Mouse (Mus musculus) erythroblast, adult 5-6 weeks (primary cell): ENCODE data around the gene Socs2. TPM values are rescaled to one million over a fixed set of nuclear protein-coding genes. Genes with fewer than 3 reads are reported as not detected.

Experiments
- ATAC-seq: replicated peaks from 2 replicates; pipeline ENCODE4 v1.8.0; 2016; ENCODE audit warnings: moderate number of reproducible peaks, mild to moderate bottlenecking, moderate TSS enrichment, inconsistent platforms; ENCODE audit not compliant: poor library complexity, low FRiP score, severe bottlenecking
- total RNA-seq, 2 experiments: library from RNA; stranded (forward) in 1 of 2; stranded (reverse) in 1 of 2; fragments of 150-400 nt in 1 of 2; fragments of 200-764, 138-1000 nt in 1 of 2; gene quantifications; 2 replicates each; pipeline versions ENCODE4 v1.2.3 to v1.2.4; 2015 to 2017; ENCODE audit warnings: low replicate concordance in 2 of 2

Socs2 gene
- not detected in 2 replicates for total RNA-seq (2015; ENCODE audit: low replicate concordance)
- not detected in 2 replicates for total RNA-seq (2017; ENCODE audit: low replicate concordance)

- no peak for ATAC-seq
Observed at GRCm38 (mm10) chr10:95416685-95417495, at the start of gene Socs2. Gene Socs2 (minus strand): TSS chr10:95417180.

- ATAC-seq: no peak
Observed at GRCm38 (mm10) chr10:95465485-95465896, 48.5 kb upstream of the Socs2 start.

DNA sequence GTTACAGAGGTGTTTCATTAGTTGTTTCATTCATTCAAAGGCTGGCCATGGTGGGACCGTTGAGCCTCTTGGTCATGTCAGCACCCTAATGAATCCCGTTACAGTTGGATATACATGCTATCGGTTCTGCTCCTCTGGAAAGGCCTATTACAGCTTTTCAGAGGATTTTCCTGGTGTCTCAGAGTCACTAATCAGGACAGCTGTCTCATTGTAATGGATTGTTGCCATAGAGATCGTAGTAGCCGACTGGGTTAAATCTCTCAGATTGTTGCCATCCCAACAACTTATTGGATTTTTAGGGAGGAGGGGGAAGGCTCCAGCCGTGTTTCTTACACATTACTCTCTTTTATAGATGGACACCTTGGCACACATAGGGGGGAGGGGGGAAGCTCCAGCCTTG, 47.5 kb upstream of the Socs2 start:
- no peak for ATAC-seq

DNA sequence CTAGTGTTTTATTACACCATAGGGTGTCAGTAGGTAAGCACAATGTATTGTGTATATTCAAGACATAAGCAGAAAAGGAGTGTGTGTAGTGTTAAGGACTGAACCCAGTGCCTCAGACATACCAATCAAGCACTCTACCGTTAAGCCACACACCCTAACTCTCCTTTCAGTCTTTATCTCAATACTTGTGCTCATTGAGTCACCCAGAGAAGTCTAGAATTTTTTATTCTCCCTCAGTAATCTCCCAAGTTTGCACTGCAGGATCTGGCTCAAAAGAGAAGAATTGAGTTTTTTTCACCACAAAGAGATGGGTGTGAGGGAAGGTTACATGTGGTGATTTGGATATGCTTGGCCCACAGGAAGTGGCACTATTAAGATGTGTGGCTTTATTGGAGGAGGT, 45.3 kb upstream of the Socs2 start:
- ATAC-seq: no peak

GRCm38 (mm10) chr10:95461053-95461553, 44.1 kb upstream of the Socs2 start:
- no peak for ATAC-seq

DNA sequence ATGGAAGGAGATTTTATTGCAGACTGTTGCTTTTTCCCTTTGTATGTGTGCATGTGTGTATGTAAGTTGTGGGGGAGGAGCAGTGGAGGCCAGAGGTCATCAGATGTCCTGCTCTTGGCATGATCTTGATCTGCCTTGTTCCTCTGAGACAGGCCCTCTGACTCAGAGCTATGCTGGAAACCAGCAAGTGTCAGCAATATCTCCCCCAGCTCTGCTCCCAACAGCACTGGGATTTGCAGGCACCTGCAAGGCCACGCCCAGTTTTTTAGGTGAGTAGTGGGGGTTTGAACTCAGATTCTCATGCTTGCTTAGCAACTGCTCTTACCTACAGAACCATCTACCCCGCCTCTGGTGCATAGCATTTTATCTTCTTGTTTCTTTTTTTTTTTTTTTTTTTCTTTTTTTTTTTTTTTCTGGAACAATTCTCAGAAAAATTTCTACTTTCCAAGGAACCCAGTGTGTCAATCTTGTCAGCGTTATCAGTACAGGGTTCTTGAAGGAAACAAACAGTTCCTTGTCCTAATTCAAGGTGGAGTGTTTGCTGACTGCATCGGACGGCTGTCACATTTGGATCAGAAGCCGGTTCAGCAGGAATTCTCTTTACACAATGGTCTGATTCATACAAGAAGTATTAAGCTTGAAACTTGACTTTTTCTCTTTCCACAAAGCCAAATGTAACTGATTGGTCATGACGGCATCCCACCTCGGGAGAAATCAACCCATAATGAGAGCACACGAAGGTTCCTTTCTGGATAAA, 41.2 kb upstream of the Socs2 start:
- ATAC-seq: no peak

GRCm38 (mm10) chr10:95457367-95458049, 40.5 kb upstream of the Socs2 start:
- ATAC-seq: no peak

- ATAC-seq: no peak
Observed at GRCm38 (mm10) chr10:95456103-95456502, 39.1 kb upstream of the Socs2 start.

GRCm38 (mm10) chr10:95453282-95453681, 36.3 kb upstream of the Socs2 start:
- no peak for ATAC-seq

DNA sequence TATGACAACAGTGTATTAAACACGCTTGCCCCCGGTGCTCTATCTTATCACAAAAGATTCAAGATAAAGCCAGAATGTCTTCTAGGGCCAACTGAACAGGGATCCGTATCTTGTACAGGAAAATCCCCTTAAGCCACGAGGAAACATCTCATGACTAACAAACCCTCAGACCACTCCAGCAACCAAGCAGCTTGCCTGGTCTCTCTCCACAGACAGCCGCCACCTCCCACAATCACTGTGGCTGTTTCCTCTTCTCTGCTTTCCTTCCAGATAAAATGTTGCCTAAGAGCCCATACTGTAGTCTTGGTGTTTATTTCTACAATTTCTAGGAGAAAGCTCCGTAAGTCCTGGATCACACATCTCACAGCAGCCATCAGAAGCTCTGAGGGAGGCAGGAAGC, 32.1 kb upstream of the Socs2 start:
- ATAC-seq: no peak

GRCm38 (mm10) chr10:95447954-95448353, 31.0 kb upstream of the Socs2 start:
- no peak for ATAC-seq

- ATAC-seq: no peak
Observed at GRCm38 (mm10) chr10:95445104-95446056, 28.4 kb upstream of the Socs2 start.

GRCm38 (mm10) chr10:95442334-95442733, 25.4 kb upstream of the Socs2 start:
- no peak for ATAC-seq

GRCm38 (mm10) chr10:95440566-95440965, 23.6 kb upstream of the Socs2 start:
- no peak for ATAC-seq

DNA sequence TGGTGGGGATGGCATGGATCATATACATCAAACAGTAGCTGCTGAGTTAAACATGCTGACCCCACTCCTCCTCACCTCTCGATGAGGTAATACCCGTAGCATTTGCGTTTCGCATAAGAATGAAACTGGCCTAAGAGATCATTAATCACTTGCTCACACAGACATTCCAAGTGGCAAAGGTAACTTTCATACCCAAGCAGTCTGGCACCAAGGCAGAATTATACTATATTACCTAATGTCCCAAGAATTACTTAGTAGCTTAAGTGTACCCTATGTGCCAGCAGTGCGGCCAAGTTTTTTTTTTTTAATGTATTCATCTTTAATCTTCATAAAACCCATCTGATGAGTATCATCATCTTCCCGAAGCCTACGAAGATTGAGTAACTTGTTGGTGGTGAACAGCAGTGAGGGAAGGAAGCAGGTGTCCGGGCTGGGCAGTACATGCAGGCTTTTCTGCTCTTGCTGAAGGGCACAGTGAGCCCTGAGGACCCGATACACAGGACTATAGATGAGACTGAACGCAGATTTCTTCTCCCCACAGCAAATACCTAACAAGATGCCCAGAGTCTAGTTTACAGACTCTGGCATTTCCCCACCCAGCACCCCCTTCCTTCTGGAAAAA, 22.8 kb upstream of the Socs2 start:
- no peak for ATAC-seq

- no peak for ATAC-seq
Observed at GRCm38 (mm10) chr10:95438941-95439340, 22.0 kb upstream of the Socs2 start.

GRCm38 (mm10) chr10:95430271-95430670, 13.3 kb upstream of the Socs2 start:
- no peak for ATAC-seq

DNA sequence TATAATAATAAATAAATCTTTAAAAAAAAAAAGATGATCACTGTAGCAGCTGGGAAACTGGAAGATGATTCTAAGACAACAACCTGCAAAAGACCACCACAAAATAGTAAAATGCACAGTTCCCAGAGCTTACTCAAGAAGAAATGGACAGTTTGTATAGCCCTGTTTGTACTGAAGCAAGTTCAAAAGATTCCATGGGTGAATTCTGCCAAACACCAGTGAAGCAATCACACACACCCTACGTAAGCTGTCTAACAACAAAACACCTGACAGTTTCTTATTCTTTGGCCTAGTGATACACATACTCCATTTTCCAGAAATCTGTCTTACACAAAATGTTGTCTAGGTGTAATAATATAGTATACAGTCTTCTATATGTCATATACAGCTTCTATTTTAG, 12.1 kb upstream of the Socs2 start:
- no peak for ATAC-seq
